Mouse (Mus musculus): ENCODE data around the gene Gm13272. TPM values are rescaled to one million over a fixed set of nuclear protein-coding genes. Genes with fewer than 3 reads are reported as not detected.

Gm13272 gene
- polyA plus RNA-seq (2012; rRNA removed): not detected in 2 replicates

GRCm38 (mm10) chr4:88779550-88779949, at the start of gene Gm13272:
Gene Gm13272, plus strand, starts transcription at chr4:88779850.

GRCm38 (mm10) chr4:88754818-88755340, 24.8 kb upstream of the Gm13272 start, which contains the start of gene Gm13271:
Gene Gm13271, plus strand, starts transcription at chr4:88754868.

GRCm38 (mm10) chr4:88759610-88760268, 19.9 kb upstream of the Gm13272 start, which contains the start of gene Gm13283:
Gene Gm13283, plus strand, starts transcription at chr4:88760119.

GRCm38 (mm10) chr4:88773534-88773933, 6.1 kb upstream of the Gm13272 start, which contains the start of gene Gm13290:
Gene Gm13290, plus strand, starts transcription at chr4:88773834.

GRCm38 (mm10) chr4:88776622-88777021, 3.0 kb upstream of the Gm13272 start, which contains the start of gene Gm13289:
Gene Gm13289, plus strand, starts transcription at chr4:88776922.

GRCm38 (mm10) chr4:88781831-88782230, 2.2 kb downstream of the Gm13272 start, which contains the start of gene Ifnz:
Gene Ifnz, plus strand, starts transcription at chr4:88782131.

GRCm38 (mm10) chr4:88785409-88785808, 5.8 kb downstream of the Gm13272 start, which contains the start of gene Gm13276:
Gene Gm13276, plus strand, starts transcription at chr4:88785709.

GRCm38 (mm10) chr4:88788402-88788801, 8.8 kb downstream of the Gm13272 start, which contains the start of gene Gm13277:
Gene Gm13277, plus strand, starts transcription at chr4:88788632.

GRCm38 (mm10) chr4:88791250-88791649, 11.6 kb downstream of the Gm13272 start, which contains the start of gene Gm13278:
Gene Gm13278, plus strand, starts transcription at chr4:88791550.

GRCm38 (mm10) chr4:88793936-88794675, 14.5 kb downstream of the Gm13272 start, which contains the start of gene Gm13275:
Gene Gm13275, plus strand, starts transcription at chr4:88794487.

GRCm38 (mm10) chr4:88797097-88797496, 17.4 kb downstream of the Gm13272 start, which contains the start of gene Gm13279:
Gene Gm13279, plus strand, starts transcription at chr4:88797397.

GRCm38 (mm10) chr4:88799365-88799764, 19.7 kb downstream of the Gm13272 start, which contains the start of gene Gm13285:
Gene Gm13285, plus strand, starts transcription at chr4:88799665.

GRCm38 (mm10) chr4:88802954-88803353, 23.3 kb downstream of the Gm13272 start, which contains the start of gene Gm13287:
Gene Gm13287, plus strand, starts transcription at chr4:88803254.

GRCm38 (mm10) chr4:88805231-88805630, 25.6 kb downstream of the Gm13272 start, which contains the start of gene Gm13288:
Gene Gm13288, plus strand, starts transcription at chr4:88805531.

GRCm38 (mm10) chr4:88815928-88816327, 36.3 kb downstream of the Gm13272 start, which contains the start of gene Ifna7:
Gene Ifna7, plus strand, starts transcription at chr4:88816228.

GRCm38 (mm10) chr4:88819659-88820058, 40.0 kb downstream of the Gm13272 start, which contains the start of gene Ifna11:
Gene Ifna11, plus strand, starts transcription at chr4:88819959.

GRCm38 (mm10) chr4:88827116-88827515, 47.5 kb downstream of the Gm13272 start, which contains the start of gene Ifna6:
Gene Ifna6, plus strand, starts transcription at chr4:88827416.

Other genes starting within 250 kb of the Gm13272 start
- not detected in 2 replicates for gene Ifna15, start 221.6 kb upstream of the Gm13272 start, polyA plus RNA-seq (2012; rRNA removed)
- not detected in 2 replicates for gene Ifna14, start 208.1 kb upstream of the Gm13272 start, polyA plus RNA-seq (2012; rRNA removed)
- not detected in 2 replicates for gene Ifna9, start 187.5 kb upstream of the Gm13272 start, polyA plus RNA-seq (2012; rRNA removed)
- gene Ifna12, start 176.5 kb upstream of the Gm13272 start, polyA plus RNA-seq (2012; rRNA removed): not detected in 2 replicates
- not detected in 2 replicates for gene C87499, start 145.4 kb upstream of the Gm13272 start, polyA plus RNA-seq (2012; rRNA removed)
- gene Ifna13, start 135.4 kb upstream of the Gm13272 start, polyA plus RNA-seq (2012; rRNA removed): not detected in 2 replicates
- gene Ifna16, start 102.9 kb upstream of the Gm13272 start, polyA plus RNA-seq (2012; rRNA removed): not detected in 2 replicates
- not detected in 2 replicates for gene Ifna2, start 95.9 kb upstream of the Gm13272 start, polyA plus RNA-seq (2012; rRNA removed)
- not detected in 2 replicates for gene Ifnab, start 88.5 kb upstream of the Gm13272 start, polyA plus RNA-seq (2012; rRNA removed)
- 1.9 and 2.1 TPM in 2 replicates for gene Gm26566, start 58.0 kb upstream of the Gm13272 start, polyA plus RNA-seq (2012; rRNA removed)
- 48.0 and 49.2 TPM in 2 replicates for gene Klhl9, start 57.4 kb upstream of the Gm13272 start, polyA plus RNA-seq (2012; rRNA removed)
- not detected in 2 replicates for gene Gm13271, start 25.0 kb upstream of the Gm13272 start, polyA plus RNA-seq (2012; rRNA removed)
- 0.04 TPM in 1 of 2 replicates, not detected in the other for gene Gm13283, start 19.7 kb upstream of the Gm13272 start, polyA plus RNA-seq (2012; rRNA removed)
- not detected in 2 replicates for gene Gm13290, start 6.0 kb upstream of the Gm13272 start, polyA plus RNA-seq (2012; rRNA removed)
- gene Gm13289, start 2.9 kb upstream of the Gm13272 start, polyA plus RNA-seq (2012; rRNA removed): not detected in 2 replicates
- not detected in 2 replicates for gene Ifnz, start 2.3 kb downstream of the Gm13272 start, polyA plus RNA-seq (2012; rRNA removed)
- gene Gm13276, start 5.9 kb downstream of the Gm13272 start, polyA plus RNA-seq (2012; rRNA removed): not detected in 2 replicates
- gene Gm13277, start 8.8 kb downstream of the Gm13272 start, polyA plus RNA-seq (2012; rRNA removed): not detected in 2 replicates
- not detected in 2 replicates for gene Gm13278, start 11.7 kb downstream of the Gm13272 start, polyA plus RNA-seq (2012; rRNA removed)
- not detected in 2 replicates for gene Gm13275, start 14.6 kb downstream of the Gm13272 start, polyA plus RNA-seq (2012; rRNA removed)
- gene Gm13279, start 17.5 kb downstream of the Gm13272 start, polyA plus RNA-seq (2012; rRNA removed): not detected in 2 replicates
- not detected in 2 replicates for gene Gm13285, start 19.8 kb downstream of the Gm13272 start, polyA plus RNA-seq (2012; rRNA removed)
- not detected in 2 replicates for gene Gm13287, start 23.4 kb downstream of the Gm13272 start, polyA plus RNA-seq (2012; rRNA removed)
- gene Gm13288, start 25.7 kb downstream of the Gm13272 start, polyA plus RNA-seq (2012; rRNA removed): not detected in 2 replicates
- gene Ifna7, start 36.4 kb downstream of the Gm13272 start, polyA plus RNA-seq (2012; rRNA removed): not detected in 2 replicates
- gene Ifna11, start 40.1 kb downstream of the Gm13272 start, polyA plus RNA-seq (2012; rRNA removed): not detected in 2 replicates
- gene Ifna6, start 47.6 kb downstream of the Gm13272 start, polyA plus RNA-seq (2012; rRNA removed): not detected in 2 replicates
- gene Ifna5, start 55.7 kb downstream of the Gm13272 start, polyA plus RNA-seq (2012; rRNA removed): not detected in 2 replicates
- gene Ifna4, start 62.0 kb downstream of the Gm13272 start, polyA plus RNA-seq (2012; rRNA removed): not detected in 2 replicates
- not detected in 2 replicates for gene Ifna1, start 70.2 kb downstream of the Gm13272 start, polyA plus RNA-seq (2012; rRNA removed)
- gene Ifne, start 100.4 kb downstream of the Gm13272 start, polyA plus RNA-seq (2012; rRNA removed): not detected in 2 replicates

Measured in central nervous system, embryonic 18 days (tissue).